Mouse (Mus musculus) left cerebral cortex, adult 11 months (tissue): Measurements from ENCODE around the gene Vsx2.
"Not testable (repeated sequence)": the region's sequence is repeated elsewhere in the genome, so short reads cannot be mapped to it uniquely, and the experiment has no call there.

Experiments used
- DNase-seq: peaks from one replicate; pipeline ENCODE4 v3.0.0; 2022; ENCODE audit warnings: low spot score

The Vsx2 gene

GRCm38 (mm10) chr12:84569336-84569970 is at the start of gene Vsx2:
TSS of gene Vsx2 (plus strand) at chr12:84569762.
- DNase-seq, result no peak

GRCm38 (mm10) chr12:84523728-84524127 is 45.8 kb upstream of the Vsx2 start:
- DNase-seq, result no peak

- DNase-seq, result no peak
These were observed 45.2 kb upstream of the Vsx2 start for GRCm38 (mm10) chr12:84524147-84525050.

- no peak for DNase-seq
These were observed 44.1 kb upstream of the Vsx2 start for GRCm38 (mm10) chr12:84525422-84525821.

GRCm38 (mm10) chr12:84530426-84530825 is 39.1 kb upstream of the Vsx2 start:
- no peak for DNase-seq

- peak; percentile 22 for DNase-seq
These were observed 37.4 kb upstream of the Vsx2 start for GRCm38 (mm10) chr12:84531906-84532829.

GRCm38 (mm10) chr12:84532830-84533199 is 36.7 kb upstream of the Vsx2 start:
- DNase-seq, result no peak

GRCm38 (mm10) chr12:84533706-84534486 is 35.7 kb upstream of the Vsx2 start:
- DNase-seq, result no peak

- not testable (repeated sequence) for DNase-seq
These were observed 30.0 kb upstream of the Vsx2 start for GRCm38 (mm10) chr12:84539537-84539936.

GRCm38 (mm10) chr12:84541391-84541958 is 28.1 kb upstream of the Vsx2 start:
- no peak for DNase-seq

- DNase-seq, result peak; percentile 41
These were observed 23.5 kb upstream of the Vsx2 start for GRCm38 (mm10) chr12:84546028-84546427.

- no peak for DNase-seq
These were observed 22.9 kb upstream of the Vsx2 start for GRCm38 (mm10) chr12:84546577-84547085.

- DNase-seq, result no peak
These were observed 21.3 kb upstream of the Vsx2 start for GRCm38 (mm10) chr12:84548251-84548650.

- no peak for DNase-seq
These were observed 14.3 kb upstream of the Vsx2 start for GRCm38 (mm10) chr12:84555218-84555617.

GRCm38 (mm10) chr12:84562558-84562957 is 7.0 kb upstream of the Vsx2 start:
- DNase-seq, result no peak

GRCm38 (mm10) chr12:84567576-84567975 is 2.0 kb upstream of the Vsx2 start:
- no peak for DNase-seq

GRCm38 (mm10) chr12:84569976-84570693 is 573 bp downstream of the Vsx2 start:
- DNase-seq, result no peak

- DNase-seq, result no peak
These were observed 1.3 kb downstream of the Vsx2 start for GRCm38 (mm10) chr12:84570694-84571415.
